Mouse (Mus musculus) spleen, adult 2 months (tissue): ENCODE results near the gene Fgr. TPM values are rescaled to one million over a fixed set of nuclear protein-coding genes. Genes with fewer than 3 reads are reported as not detected.

Experiments
- DNase-seq, 2 experiments: peaks; one replicate each; pipeline versions ENCODE4 v3.0.0 to v3.0.0-alpha.2; 2012 to 2021; ENCODE audit warnings: low spot score in 2 of 2, low read depth in 1 of 2
- H3K27ac ChIP-seq: fragments of 200-500 bp; 2 replicates; pipeline ENCODE4 v1.5.1; 2012; ENCODE audit warnings: low read length, inconsistent platforms; ENCODE audit not compliant: insufficient read depth
- H3K27me3 ChIP-seq: fragments of 200-500 bp; 2 replicates; pipeline ENCODE4 v1.6.1; 2012; ENCODE audit warnings: mild to moderate bottlenecking, moderate library complexity, low read length, inconsistent platforms; ENCODE audit not compliant: control insufficient read depth, insufficient read depth
- H3K36me3 ChIP-seq: fragments of 200-500 bp; 2 replicates; pipeline ENCODE4 v1.6.1; 2012; ENCODE audit warnings: mild to moderate bottlenecking, low read length, inconsistent platforms; ENCODE audit not compliant: control insufficient read depth, insufficient read depth
- H3K4me1 ChIP-seq: fragments of 200-500 bp; 2 replicates; pipeline ENCODE4 v1.6.1; 2011; ENCODE audit warnings: inconsistent platforms; ENCODE audit not compliant: control insufficient read depth, insufficient read depth, insufficient read length
- H3K4me3 ChIP-seq: fragments of 200-500 bp; 2 replicates; pipeline ENCODE4 v1.5.1; 2011; ENCODE audit warnings: mild to moderate bottlenecking, inconsistent platforms; ENCODE audit not compliant: insufficient read depth, insufficient read length; ENCODE audit errors: extremely low read depth
- CTCF ChIP-seq: fragments of 200-500 bp; IDR thresholded peaks from 2 replicates; pipeline ENCODE4 v1.5.1; 2011; ENCODE audit warnings: mild to moderate bottlenecking, inconsistent platforms; ENCODE audit not compliant: insufficient read depth, insufficient read length, insufficient replicate concordance; ENCODE audit errors: extremely low read depth
- POLR2A ChIP-seq: fragments of 200-500 bp; IDR thresholded peaks from 2 replicates; pipeline ENCODE4 v1.6.1; 2011; ENCODE audit warnings: low read depth, low read length, inconsistent platforms
- WGBS: fragments of 180-500 bp; shearing (Covaris S2); methylation state at CpG from one replicate; pipeline ENCODE4 v1.1.7; 2018; 5-methylcytosine and 5-hydroxymethylcytosine counted together
- polyA plus RNA-seq: library from polyadenylated mRNA; depleted of rRNA; stranded (reverse); fragments of >200 nt; gene quantifications from 2 replicates; pipeline ENCODE4 v1.2.3, GENCODE M21; 2012

The Fgr gene
- polyA plus RNA-seq, 1 experiment: 37.5 TPM

DNA sequence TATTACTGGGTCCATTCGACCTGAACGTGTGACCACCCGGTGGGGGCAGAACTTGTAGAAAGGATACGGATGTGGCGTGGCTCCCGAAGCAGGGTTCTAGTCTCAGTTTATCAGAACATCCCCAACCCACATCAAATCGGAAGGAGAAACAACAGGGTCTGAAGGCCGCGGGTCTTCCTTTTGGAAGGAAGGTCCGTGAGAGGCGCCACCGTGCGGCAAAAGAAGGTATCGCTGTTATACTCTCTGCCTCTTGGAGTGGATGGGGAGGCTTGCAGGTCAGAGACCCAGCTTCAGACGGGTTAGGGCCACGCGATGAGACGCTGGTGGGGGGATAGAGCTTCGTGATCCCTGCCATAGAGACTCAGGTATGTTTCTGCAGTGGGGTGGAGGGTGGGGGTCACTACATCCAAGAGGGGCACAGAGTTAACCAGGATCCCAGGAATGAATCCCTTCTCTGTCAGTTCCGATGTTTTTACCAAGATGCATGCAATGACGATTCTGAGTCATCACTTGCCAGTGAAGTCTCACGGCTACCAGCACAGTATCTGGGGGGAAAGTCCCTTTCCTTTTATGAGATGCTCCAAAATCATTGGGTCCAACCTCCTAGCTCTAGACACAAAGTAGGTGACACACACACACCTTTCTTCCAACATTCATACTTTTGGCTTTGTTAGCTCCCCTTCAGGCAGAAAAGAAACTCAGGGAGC, 34.3 kb upstream of the Fgr start:
- no peaks in the 10 kb centered on the region for H3K27me3 ChIP-seq
- DNase-seq: peak; percentile 23 to 62
- H3K36me3 ChIP-seq: no peaks in the 10 kb centered on the region
- H3K4me3 ChIP-seq: no peak overlapping the region
- TF ChIP-seq POLR2A (no peak), CTCF (peak; percentile 67)
- WGBS: 25% methylated on average over 22 of the region's 22 CpGs
- no peak overlapping the region for H3K27ac ChIP-seq
- H3K4me1 ChIP-seq: peaks cover 4% of the 10 kb centered on the region; the same call in 1 of the 2 replicates

DNA sequence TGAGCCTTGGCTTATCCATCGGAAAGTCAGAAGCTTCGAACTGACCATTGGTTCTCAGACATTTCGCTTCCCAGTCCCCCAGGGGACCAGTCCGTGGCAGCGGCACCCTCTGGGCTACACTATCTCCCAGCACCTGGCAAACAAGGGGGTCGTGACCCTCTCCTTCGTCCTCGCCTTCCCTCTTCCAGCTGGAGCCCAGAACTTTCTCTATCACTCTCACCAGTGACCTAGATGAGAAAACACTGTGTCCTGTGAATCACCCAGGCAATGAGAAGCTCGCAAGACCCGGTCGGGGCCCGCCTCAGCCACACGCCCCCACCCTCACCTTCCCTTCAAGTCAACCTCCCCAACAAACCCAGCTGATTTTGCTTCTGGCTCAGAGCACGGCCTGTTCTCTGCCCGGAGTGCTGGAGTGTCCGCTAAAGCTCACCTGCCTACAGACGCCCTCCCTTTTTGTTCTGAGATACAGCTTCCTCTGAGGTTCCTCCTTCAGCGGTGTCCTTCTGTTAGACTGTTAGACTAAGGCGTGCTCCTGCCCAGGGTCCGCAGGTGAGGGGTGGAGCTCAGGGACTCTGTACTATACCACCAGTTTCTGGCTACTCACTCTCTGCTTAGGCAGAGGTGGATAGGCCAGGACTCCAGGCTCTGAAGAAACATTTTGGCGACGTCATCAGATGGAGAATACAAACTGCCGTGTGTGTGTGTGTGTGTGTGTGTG, 32.7 kb upstream of the Fgr start:
- Histone ChIP-seq H3K36me3 (no peaks in the 10 kb centered on the region), H3K27ac (no peak overlapping the region), H3K4me1 (peaks cover 10% of the 10 kb centered on the region; the same call in 1 of the 2 replicates), H3K4me3 (no peak overlapping the region), H3K27me3 (no peaks in the 10 kb centered on the region)
- no peak for TF ChIP-seq CTCF
- no peak for TF ChIP-seq POLR2A
- 74% methylated on average over 23 of the region's 23 CpGs for WGBS
- no peak for DNase-seq

DNA sequence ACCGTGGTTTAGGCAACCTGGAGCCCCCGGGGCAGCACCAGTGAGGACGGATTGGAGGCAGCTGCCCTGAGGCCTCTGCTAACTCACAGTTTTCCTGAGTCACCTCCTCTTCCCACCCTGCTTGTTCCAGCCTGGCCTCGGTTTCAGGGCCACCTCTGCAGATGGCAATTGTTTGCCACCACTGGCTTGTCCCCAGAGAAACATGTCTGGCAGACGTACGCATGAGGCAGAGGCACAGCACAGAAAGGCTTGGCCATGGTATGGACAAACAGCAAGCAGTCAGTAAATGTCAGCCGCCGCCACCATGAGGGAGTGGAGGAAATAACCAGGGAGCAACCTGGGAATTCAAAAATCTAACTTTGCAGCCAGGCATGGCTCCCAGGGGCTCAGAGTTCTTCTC, 30.8 kb upstream of the Fgr start:
- TF ChIP-seq POLR2A (no peak), CTCF (no peak)
- WGBS: 77% methylated on average over 8 of the region's 8 CpGs
- H3K27me3 ChIP-seq: no peaks in the 10 kb centered on the region

DNA sequence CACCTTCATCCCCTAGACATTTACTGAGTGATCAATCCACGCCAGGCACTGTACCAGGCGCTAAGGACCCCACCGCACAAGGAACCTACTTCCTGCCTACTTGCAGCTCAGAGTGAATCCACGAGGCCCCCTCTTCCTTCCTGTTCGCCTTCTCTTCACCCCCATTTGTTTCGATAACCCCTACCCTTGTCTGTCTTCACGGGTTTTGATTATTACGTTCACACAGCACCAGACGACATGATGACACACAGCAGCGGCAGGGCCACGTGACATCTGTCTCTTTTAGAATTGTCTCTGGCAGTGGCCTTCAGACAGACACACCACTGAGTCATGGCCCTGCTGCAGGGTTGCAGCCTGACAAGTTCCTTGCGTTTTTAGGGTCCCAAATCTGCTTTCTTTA, 29.8 kb upstream of the Fgr start:
- H3K4me3 ChIP-seq: no peak overlapping the region
- WGBS: 22% methylated on average over 12 of the region's 12 CpGs
- peaks cover 21% of the 10 kb centered on the region; the same call in 1 of the 2 replicates for H3K4me1 ChIP-seq
- no peaks in the 10 kb centered on the region for H3K27me3 ChIP-seq
- no peaks in the 10 kb centered on the region for H3K36me3 ChIP-seq
- DNase-seq: no peak
- H3K27ac ChIP-seq: peak overlapping the region; percentile 11; the same call in 1 of the 2 replicates
- no peak for TF ChIP-seq CTCF
- no peak for TF ChIP-seq POLR2A

More for the DNA sequence above, 30.8 kb upstream of the Fgr start:
- DNase-seq: no peak
- H3K4me3 ChIP-seq: no peak overlapping the region
- no peak overlapping the region for H3K27ac ChIP-seq
- H3K4me1 ChIP-seq: peaks cover 21% of the 10 kb centered on the region; the same call in 1 of the 2 replicates
- H3K36me3 ChIP-seq: no peaks in the 10 kb centered on the region

DNA sequence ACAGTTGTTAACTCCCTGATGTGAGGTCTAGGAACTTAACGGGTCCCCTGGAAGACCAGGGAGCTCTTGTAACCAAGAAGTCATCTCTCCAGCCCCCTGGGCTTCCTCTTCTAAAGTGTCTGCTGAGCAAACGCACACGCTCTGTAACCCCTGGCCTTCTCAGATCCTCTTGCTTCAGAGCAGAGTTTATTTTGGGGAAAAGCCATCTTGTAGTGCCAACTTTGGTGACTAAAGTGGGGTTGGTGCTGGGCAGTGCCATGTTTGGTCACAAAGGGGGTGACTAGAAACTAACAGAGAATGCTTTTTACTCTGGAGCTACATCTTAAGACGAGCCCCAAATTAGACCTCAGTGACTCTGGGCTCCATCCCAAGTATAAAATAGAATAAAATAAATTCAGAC, 29.1 kb upstream of the Fgr start:
- Histone ChIP-seq H3K4me1 (peaks cover 22% of the 10 kb centered on the region; the same call in 1 of the 2 replicates), H3K27me3 (no peaks in the 10 kb centered on the region), H3K4me3 (no peak overlapping the region), H3K36me3 (no peaks in the 10 kb centered on the region), H3K27ac (no peak overlapping the region)
- no peak for DNase-seq
- 46% methylated on average over 4 of the region's 4 CpGs for WGBS
- TF ChIP-seq POLR2A (no peak), CTCF (no peak)

DNA sequence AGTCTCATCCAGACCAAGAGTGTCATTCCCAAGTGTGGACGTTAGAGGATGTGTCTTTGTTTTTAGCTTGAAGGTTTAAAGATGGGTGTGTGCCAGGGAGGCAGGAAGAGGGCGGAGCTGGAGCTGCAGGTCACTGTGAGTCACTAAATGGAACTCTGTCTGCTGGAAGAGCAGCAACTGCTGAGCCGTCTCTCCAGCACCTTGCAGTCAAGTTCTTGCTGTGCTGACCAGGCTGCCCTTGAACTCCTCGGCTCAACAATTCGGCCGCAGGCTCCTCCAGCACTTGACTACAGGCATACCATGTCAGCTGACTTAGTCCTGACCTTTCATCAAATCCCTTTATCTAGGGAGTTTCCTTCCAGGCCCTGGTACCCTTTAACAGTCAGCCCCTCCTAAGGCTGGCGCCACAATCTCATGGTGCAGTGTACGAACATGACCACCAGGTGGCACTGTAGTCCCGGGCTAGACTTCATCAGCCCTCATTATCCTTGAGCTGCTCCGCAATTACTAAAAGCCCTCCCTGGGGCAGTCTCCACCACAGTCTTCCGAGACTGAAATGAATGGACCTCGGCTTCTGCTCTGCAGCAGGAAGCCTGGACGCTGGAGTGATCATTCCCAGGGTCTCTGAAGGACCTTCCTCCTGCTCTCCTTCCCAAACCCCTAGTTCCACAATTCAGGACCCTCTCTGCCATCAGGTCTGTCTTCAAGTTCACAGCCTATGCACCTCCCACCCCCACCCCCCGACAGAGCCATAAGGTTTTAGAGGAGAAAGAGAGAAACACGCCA, 28.4 kb upstream of the Fgr start:
- DNase-seq: peak; percentile 71 to 84
- TF ChIP-seq POLR2A (no peak), CTCF (peak; percentile 89; the same call in 1 of the 2 replicates)
- H3K27me3 ChIP-seq: no peaks in the 10 kb centered on the region
- peaks cover 23% of the 10 kb centered on the region; the same call in 1 of the 2 replicates for H3K4me1 ChIP-seq
- WGBS: 4% methylated on average over 15 of the region's 15 CpGs
- peak overlapping the region; percentile 90 for H3K27ac ChIP-seq
- H3K4me3 ChIP-seq: peak overlapping the region; percentile 34; the same call in 1 of the 2 replicates
- no peaks in the 10 kb centered on the region for H3K36me3 ChIP-seq
